Mouse (Mus musculus) heart, embryonic 11.5 days (tissue): ENCODE measurements at regions not wholly inside any gene's neighbourhood (a gene's known extent, or its start where the extent isn't known, plus 50 kb on each side); places are given as distances from the start of the nearest gene placed in this dataset.

Source experiments
- ATAC-seq: fragments of 200-750 bp; cut with Nextera tagmentation; replicated peaks from 2 replicates; pipeline ENCODE4 v1.8.0; 2017; ENCODE audit warnings: moderate library complexity; ENCODE audit not compliant: insufficient number of reproducible peaks, low FRiP score, low TSS enrichment
- H3K27ac ChIP-seq: fragments of 300-500 bp; sonication (generic); 2 replicates; pipeline ENCODE4 v1.5.1; 2014; ENCODE audit warnings: mild to moderate bottlenecking, low read depth, low read length
- H3K27me3 ChIP-seq: fragments of 300-500 bp; sonication (generic); 2 replicates; pipeline ENCODE4 v1.6.1; 2014; ENCODE audit warnings: mild to moderate bottlenecking, low read length, mixed read lengths; ENCODE audit not compliant: control insufficient read depth, insufficient read depth
- H3K36me3 ChIP-seq: fragments of 300-500 bp; sonication (generic); 2 replicates; pipeline ENCODE4 v1.6.1; 2014; ENCODE audit warnings: mild to moderate bottlenecking, low read length, moderate library complexity, mixed read lengths; ENCODE audit not compliant: control insufficient read depth, insufficient read depth
- H3K4me1 ChIP-seq: fragments of 300-500 bp; sonication (generic); 2 replicates; pipeline ENCODE4 v1.6.1; 2014; ENCODE audit warnings: low read length; ENCODE audit not compliant: control insufficient read depth, insufficient read depth
- H3K4me2 ChIP-seq: fragments of 300-500 bp; sonication (generic); 2 replicates; pipeline ENCODE4 v1.6.1; 2014; ENCODE audit warnings: mild to moderate bottlenecking, moderate library complexity
- H3K4me3 ChIP-seq: fragments of 300-500 bp; sonication (generic); 2 replicates; pipeline ENCODE4 v1.5.1; 2014; ENCODE audit warnings: low read depth, low read length
- H3K9ac ChIP-seq: fragments of 300-500 bp; sonication (generic); 2 replicates; pipeline ENCODE4 v1.6.1; 2014; ENCODE audit warnings: mild to moderate bottlenecking, low read depth, low read length, moderate library complexity
- H3K9me3 ChIP-seq: fragments of 300-500 bp; sonication (generic); replicated peaks from 2 replicates; pipeline ENCODE4 v1.6.1; 2016; ENCODE audit warnings: low read length; ENCODE audit not compliant: control insufficient read depth
- WGBS: fragments of 180-500 bp; shearing (Covaris S2); extraction: QIAGEN DNeasy Blood & Tissue Kit; methylation state at CpG from one replicate; pipeline ENCODE4 v1.1.7; 2014; ENCODE audit not compliant: insufficient replicate concordance; 5-methylcytosine and 5-hydroxymethylcytosine counted together

DNA sequence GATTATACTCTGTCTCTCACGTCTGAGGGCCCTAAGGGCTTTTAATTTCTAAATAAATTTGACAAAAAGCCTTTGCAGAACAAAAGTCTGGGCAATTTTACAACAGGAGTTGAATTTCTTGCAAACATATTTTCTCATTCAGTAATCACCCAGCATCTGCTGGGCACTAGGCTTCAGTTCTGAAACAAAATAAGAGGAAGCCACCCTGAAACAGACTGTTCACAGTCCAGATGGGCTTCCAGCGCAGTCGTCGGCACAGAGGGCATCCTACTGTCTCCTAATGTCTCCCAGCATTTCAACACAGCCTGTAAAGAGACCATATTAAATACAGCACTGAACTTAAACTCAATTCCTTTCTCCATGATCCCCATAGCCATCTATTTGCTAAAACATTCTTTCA is 324.5 kb upstream of the Trib2 start:
- no peak overlapping the region for H3K9ac ChIP-seq
- H3K9me3 ChIP-seq = no peaks in the 10 kb centered on the region
- WGBS = 75% methylated on average over 4 of the region's 4 CpGs
- no peak overlapping the region for H3K4me2 ChIP-seq
- peaks cover 2% of the 10 kb centered on the region; the same call in 1 of the 2 replicates for H3K4me1 ChIP-seq
- no peak overlapping the region for H3K27ac ChIP-seq
- H3K36me3 ChIP-seq = no peaks in the 10 kb centered on the region
- no peaks in the 10 kb centered on the region for H3K27me3 ChIP-seq
- H3K4me3 ChIP-seq = no peak overlapping the region
- ATAC-seq = no peak

DNA sequence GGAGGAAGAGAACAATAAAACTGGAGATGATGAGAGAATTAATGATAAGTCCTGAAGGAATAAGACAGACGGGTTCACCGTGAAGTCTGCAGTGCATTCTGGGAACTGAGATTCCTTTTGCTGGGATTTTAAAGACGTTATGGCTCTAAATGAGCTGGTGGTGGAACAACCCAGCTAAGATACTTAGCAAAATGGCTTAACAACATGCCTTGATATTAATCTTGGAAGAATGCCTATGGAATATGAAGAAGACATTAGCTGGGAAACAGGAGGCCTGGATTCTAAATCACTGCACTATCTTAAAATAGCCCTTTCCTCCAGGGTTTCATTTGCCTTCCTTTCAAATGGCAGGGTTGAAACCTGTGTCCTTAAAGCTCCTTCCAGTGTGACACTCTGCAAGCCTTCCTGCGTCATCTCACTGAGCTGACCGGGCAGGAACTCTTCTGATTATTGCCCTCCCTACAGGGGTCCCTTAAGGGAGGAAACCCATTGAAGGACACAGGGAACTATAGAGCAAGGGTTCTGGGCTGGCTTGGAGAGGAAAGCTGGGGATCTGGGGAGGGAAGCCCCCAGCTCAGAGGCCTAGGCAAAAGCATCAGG is 323.9 kb upstream of the Trib2 start:
- ATAC-seq = no peak

DNA sequence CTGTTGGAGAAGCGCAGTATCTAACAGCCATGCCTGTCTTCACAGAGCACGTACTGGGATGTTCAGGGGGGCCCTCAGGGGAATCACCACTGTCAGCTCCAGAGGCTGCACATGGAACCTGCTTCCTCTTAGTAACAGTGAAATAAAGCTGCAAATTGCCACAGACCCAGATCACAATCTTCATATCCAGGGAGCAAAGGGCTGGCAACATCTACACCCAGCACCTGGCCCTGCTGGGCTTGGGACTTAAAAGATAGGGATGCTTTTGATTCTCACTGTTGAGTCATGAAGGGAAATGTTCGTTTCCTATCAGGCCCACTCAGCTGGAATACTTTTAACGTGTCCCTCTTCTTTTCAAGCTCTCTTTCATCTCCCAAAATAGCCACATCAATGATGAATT is 322.4 kb upstream of the Trib2 start:
- Histone ChIP-seq H3K36me3 (no peaks in the 10 kb centered on the region), H3K4me3 (no peak overlapping the region), H3K27me3 (no peaks in the 10 kb centered on the region), H3K27ac (no peak overlapping the region), H3K9ac (no peak overlapping the region), H3K4me2 (no peak overlapping the region), H3K9me3 (no peaks in the 10 kb centered on the region), H3K4me1 (peaks cover 5% of the 10 kb centered on the region; the same call in 1 of the 2 replicates)
- no peak for ATAC-seq
- 37% methylated on average over 4 of the region's 4 CpGs for WGBS

More for the DNA sequence above, 323.9 kb upstream of the Trib2 start:
- H3K9ac ChIP-seq = no peak overlapping the region
- no peaks in the 10 kb centered on the region for H3K27me3 ChIP-seq
- no peak overlapping the region for H3K4me2 ChIP-seq
- H3K27ac ChIP-seq = no peak overlapping the region
- H3K4me3 ChIP-seq = no peak overlapping the region
- H3K9me3 ChIP-seq = no peaks in the 10 kb centered on the region
- 62% methylated on average over 5 of the region's 5 CpGs for WGBS
- peaks cover 5% of the 10 kb centered on the region; the same call in 1 of the 2 replicates for H3K4me1 ChIP-seq
- no peaks in the 10 kb centered on the region for H3K36me3 ChIP-seq

DNA sequence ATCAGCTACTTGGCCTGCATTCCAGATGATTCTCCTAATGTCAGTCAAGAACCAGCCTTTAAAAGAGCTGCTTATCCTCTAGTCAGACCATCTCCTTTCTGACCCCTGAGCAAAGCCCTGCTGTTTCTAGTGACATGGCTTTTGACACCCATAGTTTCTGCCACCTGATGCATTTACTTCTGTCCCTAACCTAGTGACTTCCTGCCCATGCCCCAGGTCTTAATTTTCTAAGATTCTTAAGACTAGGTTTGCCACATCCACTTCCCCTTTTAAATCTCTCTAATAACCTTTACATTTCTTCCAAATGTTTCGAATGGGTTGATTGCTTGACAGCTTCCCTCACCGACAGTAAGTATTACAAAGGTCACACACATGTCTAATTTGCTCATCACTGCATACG is 321.1 kb upstream of the Trib2 start:
- ATAC-seq = no peak
- Histone ChIP-seq H3K4me3 (no peak overlapping the region), H3K9ac (no peak overlapping the region), H3K27me3 (no peaks in the 10 kb centered on the region), H3K4me2 (no peak overlapping the region), H3K9me3 (no peaks in the 10 kb centered on the region), H3K27ac (no peak overlapping the region), H3K4me1 (peaks cover 5% of the 10 kb centered on the region; the same call in 1 of the 2 replicates), H3K36me3 (no peaks in the 10 kb centered on the region)
- 88% methylated on average over 3 of the region's 3 CpGs for WGBS

DNA sequence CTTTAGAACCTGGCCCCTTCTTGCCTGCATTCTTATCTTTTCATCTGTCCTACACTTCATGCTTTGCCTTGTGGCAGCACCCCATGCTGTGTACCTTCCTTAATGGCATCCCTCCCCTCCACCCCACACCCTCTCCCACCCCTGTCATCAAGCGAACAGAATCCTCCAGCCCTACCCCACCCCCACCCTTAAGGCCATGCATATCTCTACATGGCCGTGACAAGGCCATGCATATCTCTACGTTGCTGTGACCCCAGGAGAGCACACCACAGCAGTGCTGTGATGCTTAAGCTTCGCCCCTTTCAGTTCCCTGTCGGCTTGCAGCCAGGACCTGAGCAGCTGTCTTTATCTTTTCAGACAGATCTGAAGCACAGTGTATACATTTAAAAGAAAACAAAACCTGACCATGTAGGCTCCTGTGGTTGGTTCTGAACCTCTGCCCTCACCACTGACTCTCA is 319.5 kb upstream of the Trib2 start:
- Histone ChIP-seq H3K4me1 (peaks cover 5% of the 10 kb centered on the region; the same call in 1 of the 2 replicates), H3K27me3 (no peaks in the 10 kb centered on the region), H3K4me2 (no peak overlapping the region), H3K9ac (no peak overlapping the region), H3K36me3 (no peaks in the 10 kb centered on the region), H3K27ac (no peak overlapping the region), H3K9me3 (no peaks in the 10 kb centered on the region), H3K4me3 (no peak overlapping the region)
- 0 out of 2 replicates have a peak, but pooled peaks have one; percentile 26 for ATAC-seq
- 13% methylated on average over 5 of the region's 5 CpGs for WGBS

DNA sequence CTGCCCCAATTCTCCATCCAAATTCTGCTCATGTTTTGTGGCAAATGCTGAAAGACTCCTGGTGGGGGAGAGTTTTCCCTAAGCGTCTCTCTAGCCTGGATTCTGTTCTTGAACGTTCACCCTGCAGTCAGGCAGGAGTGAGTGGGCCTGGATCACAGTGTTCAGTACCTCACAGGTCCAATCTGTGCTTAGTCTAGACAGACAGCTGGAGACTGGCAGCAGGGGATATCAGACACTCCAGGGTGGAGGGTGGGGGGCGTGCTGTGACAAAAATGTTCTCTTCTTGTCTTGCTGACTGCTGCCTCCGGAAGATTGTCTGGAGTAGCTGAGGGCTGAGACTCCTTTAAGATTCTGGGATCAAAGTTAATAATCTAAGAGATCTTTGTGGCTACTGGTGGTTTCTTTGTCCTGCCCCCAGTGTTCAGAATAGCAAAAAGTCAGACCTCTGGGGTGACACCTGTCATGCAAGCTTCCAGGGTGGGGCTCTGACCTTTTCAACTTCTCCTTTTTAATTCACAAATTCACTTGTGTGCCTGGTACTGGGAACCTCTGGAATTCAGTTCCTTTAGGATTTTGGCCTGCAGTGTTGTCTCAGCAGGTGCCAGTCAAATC is 319.0 kb upstream of the Trib2 start:
- Histone ChIP-seq H3K9ac (no peak overlapping the region), H3K36me3 (no peaks in the 10 kb centered on the region), H3K27me3 (no peaks in the 10 kb centered on the region), H3K9me3 (no peaks in the 10 kb centered on the region), H3K4me3 (no peak overlapping the region), H3K4me2 (no peak overlapping the region), H3K27ac (no peak overlapping the region), H3K4me1 (peaks cover 5% of the 10 kb centered on the region; the same call in 1 of the 2 replicates)
- 31% methylated on average over 4 of the region's 4 CpGs for WGBS
- no peak for ATAC-seq

DNA sequence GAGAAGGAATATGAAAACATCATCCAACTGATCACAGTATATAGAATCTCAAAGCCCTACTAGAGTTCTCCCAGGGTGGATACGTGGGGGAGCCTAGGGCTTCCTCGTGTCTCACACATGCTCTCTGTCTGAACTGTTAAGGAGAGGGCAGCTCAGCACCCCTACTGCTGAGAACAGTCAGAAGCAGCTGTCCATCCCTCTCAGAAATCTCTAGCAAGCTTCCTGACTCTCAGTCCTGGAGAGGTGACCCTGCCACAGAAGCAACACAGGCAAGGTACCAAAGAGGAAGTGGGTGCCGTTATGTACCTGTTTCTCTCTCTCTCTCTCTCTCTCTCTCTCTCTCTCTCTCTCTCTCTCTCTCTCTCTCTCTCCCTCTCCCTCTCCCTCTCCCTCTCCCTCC is 317.7 kb upstream of the Trib2 start:
- Histone ChIP-seq H3K27ac (no peak overlapping the region), H3K27me3 (no peaks in the 10 kb centered on the region), H3K4me3 (no peak overlapping the region), H3K9me3 (no peaks in the 10 kb centered on the region), H3K36me3 (no peaks in the 10 kb centered on the region), H3K4me2 (no peak overlapping the region), H3K4me1 (peaks cover 5% of the 10 kb centered on the region; the same call in 1 of the 2 replicates), H3K9ac (no peak overlapping the region)
- 62% methylated on average over 3 of the region's 3 CpGs for WGBS
- ATAC-seq = no peak

DNA sequence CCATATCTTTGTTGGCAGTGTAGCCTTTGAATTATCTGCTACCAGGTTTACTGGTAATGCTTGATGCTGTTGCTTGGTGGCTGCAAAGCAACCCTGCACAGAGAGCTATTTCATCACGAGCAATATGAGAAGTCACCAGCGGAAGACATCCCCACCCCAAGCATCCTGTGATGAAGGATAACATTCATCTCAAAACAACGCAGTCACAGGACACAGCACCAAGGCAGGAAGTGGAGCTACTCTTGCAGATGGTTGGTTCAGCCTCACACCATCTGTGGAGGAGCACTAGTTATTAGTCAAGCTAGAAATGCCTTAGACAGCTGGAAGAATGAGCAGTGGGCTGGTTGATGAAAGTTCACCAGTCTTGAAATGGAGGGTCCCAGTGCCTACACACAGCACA is 316.5 kb upstream of the Trib2 start:
- no peaks in the 10 kb centered on the region for H3K9me3 ChIP-seq
- WGBS = 69% methylated on average over 3 of the region's 3 CpGs
- ATAC-seq = no peak
- H3K36me3 ChIP-seq = no peaks in the 10 kb centered on the region
- no peaks in the 10 kb centered on the region for H3K27me3 ChIP-seq
- no peak overlapping the region for H3K27ac ChIP-seq
- H3K4me1 ChIP-seq = peaks cover 5% of the 10 kb centered on the region; the same call in 1 of the 2 replicates
- no peak overlapping the region for H3K4me2 ChIP-seq
- H3K4me3 ChIP-seq = no peak overlapping the region
- no peak overlapping the region for H3K9ac ChIP-seq

DNA sequence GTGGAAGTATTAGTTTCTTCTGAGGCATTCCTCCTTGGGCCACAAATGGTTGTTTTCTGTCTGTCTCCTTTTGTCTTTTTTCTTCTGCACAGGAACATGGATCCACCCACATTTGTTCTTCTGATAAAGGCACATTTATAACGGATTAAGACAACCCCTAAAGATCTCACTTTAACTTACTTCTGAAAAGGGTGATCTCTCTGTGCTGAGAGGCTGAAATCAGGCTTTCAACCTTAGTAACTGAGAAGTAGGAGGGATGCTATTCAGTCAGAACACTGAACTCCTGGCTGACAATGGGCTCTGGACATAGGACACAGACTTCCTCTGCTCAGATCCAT is 315.0 kb upstream of the Trib2 start:
- Histone ChIP-seq H3K27me3 (no peaks in the 10 kb centered on the region), H3K36me3 (no peaks in the 10 kb centered on the region), H3K4me1 (peaks cover 5% of the 10 kb centered on the region; the same call in 1 of the 2 replicates), H3K9me3 (no peaks in the 10 kb centered on the region), H3K27ac (no peak overlapping the region), H3K4me2 (no peak overlapping the region), H3K4me3 (no peak overlapping the region), H3K9ac (no peak overlapping the region)
- WGBS = 62% methylated on average over 1 of the region's 1 CpGs
- ATAC-seq = no peak
